Mouse (Mus musculus): Measurements from ENCODE around the gene Myo6. TPM values are rescaled to one million over a fixed set of nuclear protein-coding genes. Genes with fewer than 3 reads are reported as not detected.

Gene Myo6
- polyA plus RNA-seq, 1 experiment from 2014 or later, result 72.7 TPM

- ATAC-seq, result no peak
- Histone ChIP-seq H3K9ac (ENCODE audit: low read depth, low read length) (no peak overlapping the region), H3K36me3 (ENCODE audit: control insufficient read depth, insufficient read depth, low read length) (0 out of 2 replicates have a peak, but pooled peaks cover 4% of the 10 kb centered on the region), H3K4me1 (ENCODE audit: control insufficient read depth, insufficient read depth, low read length) (no peaks in the 10 kb centered on the region), H3K27me3 (replicated peaks; ENCODE audit: control insufficient read depth, insufficient read depth, low read length) (no peaks in the 10 kb centered on the region), H3K4me2 (ENCODE audit: low read depth, low read length) (no peak overlapping the region), H3K27ac (ENCODE audit: low read length) (no peak overlapping the region), H3K9me3 (ENCODE audit: control insufficient read depth, low read length) (no peaks in the 10 kb centered on the region), H3K4me3 (ENCODE audit: low read length) (no peak overlapping the region)
- WGBS, result 80% methylated on average over 4 of the region's 4 CpGs
Observed at GRCm38 (mm10) chr9:80296086-80296485, 131.3 kb downstream of the Myo6 start.

GRCm38 (mm10) chr9:80299031-80299430 is 134.2 kb downstream of the Myo6 start:
- 0 out of 2 replicates have a peak, but pooled peaks cover 4% of the 10 kb centered on the region for H3K36me3 ChIP-seq (ENCODE audit: control insufficient read depth, insufficient read depth, low read length)
- WGBS, result 94% methylated on average over 9 of the region's 9 CpGs
- H3K4me2 ChIP-seq (ENCODE audit: low read depth, low read length), result no peak overlapping the region
- H3K27me3 ChIP-seq (replicated peaks; ENCODE audit: control insufficient read depth, insufficient read depth, low read length), result no peaks in the 10 kb centered on the region
- H3K9me3 ChIP-seq (ENCODE audit: control insufficient read depth, low read length), result no peaks in the 10 kb centered on the region
- ATAC-seq, result no peak
- H3K9ac ChIP-seq (ENCODE audit: low read depth, low read length), result no peak overlapping the region
- no peak overlapping the region for H3K27ac ChIP-seq (ENCODE audit: low read length)
- no peaks in the 10 kb centered on the region for H3K4me1 ChIP-seq (ENCODE audit: control insufficient read depth, insufficient read depth, low read length)
- no peak overlapping the region for H3K4me3 ChIP-seq (ENCODE audit: low read length)

GRCm38 (mm10) chr9:80303518-80303917 is 138.7 kb downstream of the Myo6 start:
- no peak overlapping the region for H3K9ac ChIP-seq (ENCODE audit: low read depth, low read length)
- WGBS, result 70% methylated on average over 4 of the region's 4 CpGs
- no peaks in the 10 kb centered on the region for H3K9me3 ChIP-seq (ENCODE audit: control insufficient read depth, low read length)
- no peak overlapping the region for H3K27ac ChIP-seq (ENCODE audit: low read length)
- H3K36me3 ChIP-seq (ENCODE audit: control insufficient read depth, insufficient read depth, low read length), result no peaks in the 10 kb centered on the region
- no peaks in the 10 kb centered on the region for H3K4me1 ChIP-seq (ENCODE audit: control insufficient read depth, insufficient read depth, low read length)
- no peak overlapping the region for H3K4me2 ChIP-seq (ENCODE audit: low read depth, low read length)
- no peak for ATAC-seq
- H3K27me3 ChIP-seq (replicated peaks; ENCODE audit: control insufficient read depth, insufficient read depth, low read length), result no peaks in the 10 kb centered on the region
- H3K4me3 ChIP-seq (ENCODE audit: low read length), result no peak overlapping the region

GRCm38 (mm10) chr9:80306390-80306789 is 141.6 kb downstream of the Myo6 start:
- Histone ChIP-seq H3K9ac (ENCODE audit: low read depth, low read length) (no peak overlapping the region), H3K27me3 (replicated peaks; ENCODE audit: control insufficient read depth, insufficient read depth, low read length) (no peaks in the 10 kb centered on the region), H3K36me3 (ENCODE audit: control insufficient read depth, insufficient read depth, low read length) (no peaks in the 10 kb centered on the region), H3K4me3 (ENCODE audit: low read length) (no peak overlapping the region), H3K4me1 (ENCODE audit: control insufficient read depth, insufficient read depth, low read length) (no peaks in the 10 kb centered on the region), H3K4me2 (ENCODE audit: low read depth, low read length) (no peak overlapping the region), H3K27ac (ENCODE audit: low read length) (no peak overlapping the region), H3K9me3 (ENCODE audit: control insufficient read depth, low read length) (no peaks in the 10 kb centered on the region)
- ATAC-seq, result no peak
- WGBS, result 85% methylated on average over 4 of the region's 4 CpGs

GRCm38 (mm10) chr9:80306853-80307252 is 142.0 kb downstream of the Myo6 start:
- no peak overlapping the region for H3K9ac ChIP-seq (ENCODE audit: low read depth, low read length)
- H3K4me1 ChIP-seq (ENCODE audit: control insufficient read depth, insufficient read depth, low read length), result no peaks in the 10 kb centered on the region
- no peak for ATAC-seq
- 72% methylated on average over 11 of the region's 11 CpGs for WGBS
- H3K4me3 ChIP-seq (ENCODE audit: low read length), result no peak overlapping the region
- H3K36me3 ChIP-seq (ENCODE audit: control insufficient read depth, insufficient read depth, low read length), result no peaks in the 10 kb centered on the region
- H3K9me3 ChIP-seq (ENCODE audit: control insufficient read depth, low read length), result no peaks in the 10 kb centered on the region
- H3K4me2 ChIP-seq (ENCODE audit: low read depth, low read length), result no peak overlapping the region
- no peaks in the 10 kb centered on the region for H3K27me3 ChIP-seq (replicated peaks; ENCODE audit: control insufficient read depth, insufficient read depth, low read length)
- no peak overlapping the region for H3K27ac ChIP-seq (ENCODE audit: low read length)

GRCm38 (mm10) chr9:80307629-80308028 is 142.8 kb downstream of the Myo6 start:
- WGBS, result 87% methylated on average over 13 of the region's 13 CpGs
- no peak for ATAC-seq

GRCm38 (mm10) chr9:80313610-80314009 is 148.8 kb downstream of the Myo6 start:
- Histone ChIP-seq H3K9me3 (ENCODE audit: control insufficient read depth, low read length) (no peaks in the 10 kb centered on the region), H3K27me3 (replicated peaks; ENCODE audit: control insufficient read depth, insufficient read depth, low read length) (no peaks in the 10 kb centered on the region), H3K4me1 (ENCODE audit: control insufficient read depth, insufficient read depth, low read length) (no peaks in the 10 kb centered on the region), H3K36me3 (ENCODE audit: control insufficient read depth, insufficient read depth, low read length) (no peaks in the 10 kb centered on the region), H3K27ac (ENCODE audit: low read length) (no peak overlapping the region), H3K9ac (ENCODE audit: low read depth, low read length) (no peak overlapping the region), H3K4me2 (ENCODE audit: low read depth, low read length) (no peak overlapping the region), H3K4me3 (ENCODE audit: low read length) (no peak overlapping the region)
- 57% methylated on average over 5 of the region's 5 CpGs for WGBS
- ATAC-seq, result peak; percentile 95

More at GRCm38 (mm10) chr9:80307629-80308028, 142.8 kb downstream of the Myo6 start:
- Histone ChIP-seq H3K27me3 (replicated peaks; ENCODE audit: control insufficient read depth, insufficient read depth, low read length) (no peaks in the 10 kb centered on the region), H3K4me2 (ENCODE audit: low read depth, low read length) (no peak overlapping the region), H3K36me3 (ENCODE audit: control insufficient read depth, insufficient read depth, low read length) (no peaks in the 10 kb centered on the region), H3K4me3 (ENCODE audit: low read length) (no peak overlapping the region), H3K9ac (ENCODE audit: low read depth, low read length) (no peak overlapping the region), H3K9me3 (ENCODE audit: control insufficient read depth, low read length) (no peaks in the 10 kb centered on the region), H3K27ac (ENCODE audit: low read length) (no peak overlapping the region), H3K4me1 (ENCODE audit: control insufficient read depth, insufficient read depth, low read length) (no peaks in the 10 kb centered on the region)

- Histone ChIP-seq H3K9ac (ENCODE audit: low read depth, low read length) (no peak overlapping the region), H3K4me3 (ENCODE audit: low read length) (no peak overlapping the region), H3K9me3 (ENCODE audit: control insufficient read depth, low read length) (no peaks in the 10 kb centered on the region), H3K27me3 (replicated peaks; ENCODE audit: control insufficient read depth, insufficient read depth, low read length) (no peaks in the 10 kb centered on the region), H3K4me2 (ENCODE audit: low read depth, low read length) (no peak overlapping the region), H3K27ac (ENCODE audit: low read length) (no peak overlapping the region), H3K4me1 (ENCODE audit: control insufficient read depth, insufficient read depth, low read length) (no peaks in the 10 kb centered on the region), H3K36me3 (ENCODE audit: control insufficient read depth, insufficient read depth, low read length) (no peaks in the 10 kb centered on the region)
- 92% methylated on average over 6 of the region's 6 CpGs for WGBS
- ATAC-seq, result no peak
Observed at GRCm38 (mm10) chr9:80315922-80316321, 151.1 kb downstream of the Myo6 start.

GRCm38 (mm10) chr9:80318027-80318426 is 153.2 kb downstream of the Myo6 start:
- no peaks in the 10 kb centered on the region for H3K4me1 ChIP-seq (ENCODE audit: control insufficient read depth, insufficient read depth, low read length)
- H3K9ac ChIP-seq (ENCODE audit: low read depth, low read length), result no peak overlapping the region
- no peak overlapping the region for H3K4me3 ChIP-seq (ENCODE audit: low read length)
- no peaks in the 10 kb centered on the region for H3K36me3 ChIP-seq (ENCODE audit: control insufficient read depth, insufficient read depth, low read length)
- H3K4me2 ChIP-seq (ENCODE audit: low read depth, low read length), result no peak overlapping the region
- 85% methylated on average over 6 of the region's 6 CpGs for WGBS
- no peaks in the 10 kb centered on the region for H3K27me3 ChIP-seq (replicated peaks; ENCODE audit: control insufficient read depth, insufficient read depth, low read length)
- H3K27ac ChIP-seq (ENCODE audit: low read length), result no peak overlapping the region
- no peak for ATAC-seq
- H3K9me3 ChIP-seq (ENCODE audit: control insufficient read depth, low read length), result no peaks in the 10 kb centered on the region

Measured in intestine, embryonic 16.5 days (tissue).